Mouse (Mus musculus) kidney, adult 11 months (tissue): ENCODE results near the gene Mrgprb3.

Source experiments
- DNase-seq: peaks from one replicate; pipeline ENCODE4 v3.0.0; 2022

Mrgprb3 gene

DNA sequence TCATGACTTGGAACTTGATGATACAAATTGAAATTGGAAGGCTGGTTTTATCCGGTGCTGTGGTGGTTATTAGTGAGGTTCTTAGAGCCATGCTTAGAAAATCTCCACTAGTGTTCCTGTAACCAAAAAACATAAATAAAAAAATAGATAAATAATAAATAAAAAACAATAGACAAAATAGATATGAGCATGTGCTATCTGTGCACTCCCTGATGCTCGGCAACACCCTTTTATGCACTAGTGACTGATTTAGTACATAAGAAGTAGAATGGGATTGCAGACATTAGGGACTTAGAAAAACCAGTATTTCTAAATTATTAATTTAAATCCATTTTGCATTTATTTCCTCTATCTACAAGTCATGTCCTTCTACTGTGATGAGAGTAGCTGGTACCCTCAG is at the start of gene Mrgprb3:
Gene Mrgprb3, minus strand, starts transcription at position 101 of the 400 bp plus-strand sequence.
- no peak for DNase-seq
